Mouse (Mus musculus) ovary, adult 10 weeks (tissue): ENCODE data around the gene Tnfrsf9. TPM values are rescaled to one million over a fixed set of nuclear protein-coding genes. Genes with fewer than 3 reads are reported as not detected.

Source experiments
- polyA plus RNA-seq: library from polyadenylated mRNA; stranded (reverse); fragments of 350-450 nt; fragmentation: Illumina TruSeq; extraction: RNeasy Lipid Tissue Mini Kit (QIAGEN cat#74804); gene quantifications from one replicate; pipeline ENCODE4 v1.2.3, GENCODE M21; 2014

Tnfrsf9 gene
- 2.1 TPM for polyA plus RNA-seq

DNA sequence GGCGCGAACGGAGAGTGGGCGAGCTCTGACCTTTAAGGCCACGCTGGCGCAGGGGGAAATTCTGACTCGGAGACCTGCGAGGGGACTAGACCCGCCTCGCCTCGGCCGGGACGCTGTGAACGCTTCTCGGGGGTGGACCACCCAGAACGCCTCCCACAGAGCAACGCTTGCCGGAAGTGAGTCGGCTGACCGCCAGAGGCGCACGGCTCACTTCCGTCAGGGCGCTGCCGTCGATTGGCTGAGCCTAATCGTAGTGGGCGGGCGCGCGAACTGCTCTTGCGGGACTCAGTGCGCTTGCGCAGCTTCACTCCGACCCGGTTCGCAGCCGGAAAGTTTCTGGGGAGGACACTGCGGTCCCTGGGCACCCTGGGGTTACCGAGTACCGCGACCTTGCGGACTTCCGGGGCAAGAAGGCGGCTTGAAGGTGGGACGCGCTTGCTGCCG, at the start of gene Tnfrsf9, which contains the start of gene Park7:
Gene Tnfrsf9 (plus strand): TSS at position 273 of the 444 bp plus-strand sequence.
Gene Park7 (minus strand): TSS at position 148 of the 444 bp plus-strand sequence.

Other genes with a start within 250 kb of the Tnfrsf9 start
- gene Errfi1, start 60.6 kb upstream of the Tnfrsf9 start, polyA plus RNA-seq: 46.6 TPM
- gene Park7, start 125 bp upstream of the Tnfrsf9 start, polyA plus RNA-seq: 22.2 TPM
- not detected for gene Uts2, start 82.5 kb downstream of the Tnfrsf9 start, polyA plus RNA-seq
- 3.7 TPM for gene Per3, start 130.1 kb downstream of the Tnfrsf9 start, polyA plus RNA-seq
- gene Vamp3, start 143.4 kb downstream of the Tnfrsf9 start, polyA plus RNA-seq: 157 TPM
- not detected for gene Gm13090, start 175.0 kb downstream of the Tnfrsf9 start, polyA plus RNA-seq